Mouse (Mus musculus): ENCODE data around the gene Atp6v0e2. TPM values are rescaled to one million over a fixed set of nuclear protein-coding genes. Genes with fewer than 3 reads are reported as not detected.
"Not testable (repeated sequence)": the region's sequence is repeated elsewhere in the genome, so short reads cannot be mapped to it uniquely, and the experiment has no call there.

Atp6v0e2 gene
- polyA plus RNA-seq, 1 experiment from 2014 or later = 55.1 TPM

DNA sequence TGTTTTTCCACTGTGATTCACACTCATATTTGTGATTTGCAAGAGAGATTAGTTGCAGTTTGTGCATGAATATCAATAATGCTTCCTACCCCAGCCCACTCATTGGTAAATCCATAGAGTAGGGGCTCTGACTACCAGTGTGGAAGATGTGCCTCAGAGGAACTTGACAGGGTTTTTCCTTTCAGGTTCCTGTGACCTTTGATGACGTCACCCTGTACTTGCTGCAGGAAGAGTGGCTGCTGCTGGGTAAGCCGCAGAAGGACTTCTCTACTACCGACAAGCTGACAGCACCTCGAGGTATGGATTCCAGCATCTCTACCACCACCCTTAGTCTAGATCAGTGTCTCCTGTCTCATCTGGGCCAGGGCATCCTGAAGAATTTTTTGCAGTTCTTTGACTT lies 29.3 kb upstream of the Atp6v0e2 start:
- no peak overlapping the region for H3K27ac ChIP-seq (ENCODE audit: low read depth, low read length)
- WGBS = 83% methylated on average over 4 of the region's 4 CpGs
- H3K9me3 ChIP-seq (ENCODE audit: control insufficient read depth, low read length) = no peaks in the 10 kb centered on the region
- H3K36me3 ChIP-seq (ENCODE audit: control insufficient read depth, insufficient read depth, low read length) = no peaks in the 10 kb centered on the region
- H3K27me3 ChIP-seq (ENCODE audit: control insufficient read depth, insufficient read depth, low read length) = no peaks in the 10 kb centered on the region
- no peaks in the 10 kb centered on the region for H3K4me1 ChIP-seq (replicated peaks; ENCODE audit: control insufficient read depth, insufficient read depth, low read length)
- H3K4me2 ChIP-seq (replicated peaks; ENCODE audit: low read depth, low read length) = no peak overlapping the region
- no peak for DNase-seq (ENCODE audit: low spot score)
- ATAC-seq (ENCODE audit: low FRiP score) = no peak
- no peak overlapping the region for H3K9ac ChIP-seq (ENCODE audit: low read depth, low read length)
- H3K4me3 ChIP-seq (ENCODE audit: low read depth, low read length) = no peak overlapping the region

DNA sequence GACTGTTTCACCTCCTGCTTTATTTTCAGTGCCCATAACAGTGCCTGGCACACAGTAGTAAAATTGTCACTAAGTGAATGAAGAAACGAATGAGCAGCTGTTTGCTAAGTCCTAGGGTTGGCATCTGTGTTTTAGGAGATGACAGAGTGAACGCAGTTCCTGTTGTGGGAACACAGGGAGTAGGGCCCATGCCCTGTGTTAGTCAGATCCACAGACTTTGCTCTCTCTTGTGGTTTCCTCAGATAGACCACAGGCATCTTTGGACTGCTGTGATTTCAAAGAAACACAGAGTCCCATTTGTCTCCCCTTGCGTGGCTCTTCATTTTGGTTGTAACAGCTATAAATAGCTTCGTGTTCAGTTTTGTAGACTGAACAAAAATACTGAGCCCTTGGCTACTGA lies 27.0 kb upstream of the Atp6v0e2 start:
- no peaks in the 10 kb centered on the region for H3K27me3 ChIP-seq (ENCODE audit: control insufficient read depth, insufficient read depth, low read length)
- H3K36me3 ChIP-seq (ENCODE audit: control insufficient read depth, insufficient read depth, low read length) = no peaks in the 10 kb centered on the region
- ATAC-seq (ENCODE audit: low FRiP score) (no peak), DNase-seq (ENCODE audit: low spot score) (no peak)
- no peak overlapping the region for H3K9ac ChIP-seq (ENCODE audit: low read depth, low read length)
- no peak overlapping the region for H3K4me3 ChIP-seq (ENCODE audit: low read depth, low read length)
- H3K4me2 ChIP-seq (replicated peaks; ENCODE audit: low read depth, low read length) = no peak overlapping the region
- H3K9me3 ChIP-seq (ENCODE audit: control insufficient read depth, low read length) = no peaks in the 10 kb centered on the region
- no peak overlapping the region for H3K27ac ChIP-seq (ENCODE audit: low read depth, low read length)
- WGBS = 89% methylated on average over 4 of the region's 4 CpGs
- H3K4me1 ChIP-seq (replicated peaks; ENCODE audit: control insufficient read depth, insufficient read depth, low read length) = no peaks in the 10 kb centered on the region

DNA sequence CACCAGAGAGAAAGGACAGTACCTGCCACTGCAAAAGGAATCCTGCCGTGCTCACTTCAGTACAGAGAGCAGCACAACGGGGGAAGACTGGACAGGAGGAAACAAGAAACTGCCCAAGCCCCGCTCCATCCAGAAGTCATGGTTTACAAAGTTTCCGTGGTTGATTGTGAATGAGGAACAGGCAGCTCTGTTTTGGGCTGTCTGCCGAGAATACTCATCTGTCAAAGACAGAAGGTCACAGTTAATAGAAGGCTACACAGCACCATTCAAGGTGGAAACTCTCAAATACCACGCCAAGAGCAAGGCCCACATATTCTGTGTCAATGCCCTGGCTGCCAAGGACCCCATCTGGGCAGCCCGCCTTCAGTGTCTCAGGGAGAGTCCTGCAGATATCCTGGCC lies 25.6 kb upstream of the Atp6v0e2 start:
- DNase-seq (ENCODE audit: low spot score) (no peak), ATAC-seq (ENCODE audit: low FRiP score) (no peak)
- Histone ChIP-seq H3K4me2 (replicated peaks; ENCODE audit: low read depth, low read length) (no peak overlapping the region), H3K27ac (ENCODE audit: low read depth, low read length) (no peak overlapping the region), H3K4me1 (replicated peaks; ENCODE audit: control insufficient read depth, insufficient read depth, low read length) (no peaks in the 10 kb centered on the region), H3K9me3 (ENCODE audit: control insufficient read depth, low read length) (no peaks in the 10 kb centered on the region), H3K9ac (ENCODE audit: low read depth, low read length) (no peak overlapping the region), H3K27me3 (ENCODE audit: control insufficient read depth, insufficient read depth, low read length) (no peaks in the 10 kb centered on the region), H3K4me3 (ENCODE audit: low read depth, low read length) (no peak overlapping the region), H3K36me3 (ENCODE audit: control insufficient read depth, insufficient read depth, low read length) (no peaks in the 10 kb centered on the region; the same call in 1 of the 2 replicates)
- 85% methylated on average over 7 of the region's 7 CpGs for WGBS

DNA sequence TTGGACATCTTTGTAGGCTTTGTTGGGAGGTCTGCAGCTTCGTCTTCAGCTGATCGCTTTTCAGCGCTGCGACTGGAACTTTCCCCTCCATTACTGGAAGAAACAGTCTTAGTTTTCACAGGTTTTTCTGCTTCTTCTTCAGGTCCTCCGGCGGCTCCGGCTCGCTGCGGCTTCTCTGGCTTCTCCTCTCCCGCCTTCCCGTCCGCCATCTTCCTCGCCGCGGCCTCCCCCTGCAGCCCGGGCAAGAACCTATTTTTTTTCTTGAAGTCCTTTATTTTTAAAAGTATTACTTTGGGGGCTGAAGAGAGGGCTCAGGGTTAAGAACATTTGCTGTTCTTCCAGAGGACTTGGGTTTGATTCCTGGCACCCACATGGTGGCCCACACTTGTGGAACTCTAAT lies 12.5 kb upstream of the Atp6v0e2 start:
- H3K4me2 ChIP-seq (replicated peaks; ENCODE audit: low read depth, low read length); ATAC-seq (ENCODE audit: low FRiP score); H3K27me3 ChIP-seq (ENCODE audit: control insufficient read depth, insufficient read depth, low read length); H3K9ac ChIP-seq (ENCODE audit: low read depth, low read length); DNase-seq (ENCODE audit: low spot score); H3K27ac ChIP-seq (ENCODE audit: low read depth, low read length); H3K36me3 ChIP-seq (ENCODE audit: control insufficient read depth, insufficient read depth, low read length); H3K9me3 ChIP-seq (ENCODE audit: control insufficient read depth, low read length); H3K4me1 ChIP-seq (replicated peaks; ENCODE audit: control insufficient read depth, insufficient read depth, low read length); H3K4me3 ChIP-seq (ENCODE audit: low read depth, low read length): not testable (repeated sequence)
- WGBS = 98% methylated on average over 13 of the region's 16 CpGs

DNA sequence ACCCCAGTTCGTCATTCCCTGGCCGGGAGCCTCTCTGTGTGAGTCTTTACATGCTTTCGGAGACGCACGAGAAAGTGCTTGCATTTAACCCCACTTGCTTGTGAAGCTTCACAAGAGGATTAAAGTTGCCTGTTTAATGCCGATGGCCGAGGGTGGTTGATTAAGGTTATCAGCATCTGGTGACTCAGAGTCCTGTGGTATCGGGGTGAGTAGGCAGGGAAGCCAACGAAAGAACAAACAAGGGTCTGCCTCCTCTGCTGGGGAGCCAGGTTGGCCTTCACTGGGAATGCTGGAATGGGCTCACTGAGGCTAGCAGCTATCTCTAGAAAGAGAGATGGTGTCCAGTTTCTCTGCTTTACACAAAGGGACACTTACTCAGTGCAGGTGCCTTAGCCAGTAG lies 9.5 kb upstream of the Atp6v0e2 start:
- H3K4me3 ChIP-seq (ENCODE audit: low read depth, low read length) = no peak overlapping the region
- H3K36me3 ChIP-seq (ENCODE audit: control insufficient read depth, insufficient read depth, low read length) = no peaks in the 10 kb centered on the region
- no peaks in the 10 kb centered on the region for H3K27me3 ChIP-seq (ENCODE audit: control insufficient read depth, insufficient read depth, low read length)
- no peak overlapping the region for H3K9ac ChIP-seq (ENCODE audit: low read depth, low read length)
- no peaks in the 10 kb centered on the region for H3K9me3 ChIP-seq (ENCODE audit: control insufficient read depth, low read length)
- no peak overlapping the region for H3K27ac ChIP-seq (ENCODE audit: low read depth, low read length)
- H3K4me1 ChIP-seq (replicated peaks; ENCODE audit: control insufficient read depth, insufficient read depth, low read length) = no peaks in the 10 kb centered on the region
- 95% methylated on average over 9 of the region's 9 CpGs for WGBS
- DNase-seq (ENCODE audit: low spot score) (no peak), ATAC-seq (ENCODE audit: low FRiP score) (no peak)
- H3K4me2 ChIP-seq (replicated peaks; ENCODE audit: low read depth, low read length) = no peak overlapping the region

DNA sequence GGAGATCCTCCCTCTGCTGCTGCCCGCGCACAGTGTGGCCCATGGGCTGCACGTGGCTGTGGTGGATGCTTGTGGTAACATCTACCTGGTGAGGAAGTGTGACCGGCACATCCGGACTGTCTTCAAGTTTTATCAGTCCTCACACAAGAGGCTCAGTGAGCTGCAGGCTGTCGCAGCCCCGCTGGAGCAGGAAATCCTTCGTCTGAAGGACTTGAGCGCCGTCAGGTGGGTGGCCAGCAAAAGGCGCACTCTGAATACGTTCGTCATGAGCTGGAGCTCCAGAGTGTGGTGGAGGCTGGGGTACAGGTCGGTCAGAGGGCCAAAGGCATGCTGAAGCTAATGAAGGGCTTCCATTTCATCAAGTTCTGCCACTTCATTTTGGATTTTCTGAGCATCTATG lies 8.2 kb upstream of the Atp6v0e2 start:
- no peaks in the 10 kb centered on the region for H3K27me3 ChIP-seq (ENCODE audit: control insufficient read depth, insufficient read depth, low read length)
- no peaks in the 10 kb centered on the region for H3K9me3 ChIP-seq (ENCODE audit: control insufficient read depth, low read length)
- DNase-seq (ENCODE audit: low spot score) = no peak
- no peak overlapping the region for H3K27ac ChIP-seq (ENCODE audit: low read depth, low read length)
- H3K9ac ChIP-seq (ENCODE audit: low read depth, low read length) = no peak overlapping the region
- H3K36me3 ChIP-seq (ENCODE audit: control insufficient read depth, insufficient read depth, low read length) = no peaks in the 10 kb centered on the region
- WGBS = 75% methylated on average over 14 of the region's 14 CpGs
- no peaks in the 10 kb centered on the region for H3K4me1 ChIP-seq (replicated peaks; ENCODE audit: control insufficient read depth, insufficient read depth, low read length)
- H3K4me3 ChIP-seq (ENCODE audit: low read depth, low read length) = no peak overlapping the region
- no peak overlapping the region for H3K4me2 ChIP-seq (replicated peaks; ENCODE audit: low read depth, low read length)
- ATAC-seq (ENCODE audit: low FRiP score) = no peak

DNA sequence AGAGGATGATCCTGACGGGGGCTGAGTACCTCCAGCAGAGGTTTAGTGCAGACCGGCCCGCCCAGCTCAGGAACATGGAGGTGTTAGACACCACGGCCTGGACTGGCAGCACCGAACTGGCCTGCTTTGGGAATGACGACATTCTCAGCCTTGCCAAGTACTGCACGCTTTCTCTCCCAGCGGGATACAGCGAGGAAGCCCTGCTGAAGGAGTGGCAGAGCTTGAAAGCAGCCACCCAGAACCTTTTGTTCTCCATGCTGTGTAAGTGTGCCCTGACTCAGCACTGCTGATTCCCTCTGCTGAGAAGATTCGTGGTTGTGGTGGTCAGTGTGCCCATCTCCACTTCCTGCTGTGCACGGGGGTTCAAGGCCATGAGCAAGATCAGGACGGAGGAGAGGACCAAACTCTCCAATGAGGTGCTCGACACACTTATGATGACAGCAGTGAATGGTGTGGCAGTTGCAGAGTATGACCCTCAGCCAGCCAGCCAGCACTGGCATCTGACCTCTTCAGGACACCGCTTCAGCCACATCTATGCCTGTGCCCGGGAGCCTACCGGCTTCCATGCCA lies 7.5 kb upstream of the Atp6v0e2 start:
- WGBS = 87% methylated on average over 16 of the region's 16 CpGs
- Histone ChIP-seq H3K9ac (ENCODE audit: low read depth, low read length) (no peak overlapping the region), H3K4me1 (replicated peaks; ENCODE audit: control insufficient read depth, insufficient read depth, low read length) (no peaks in the 10 kb centered on the region), H3K27me3 (ENCODE audit: control insufficient read depth, insufficient read depth, low read length) (no peaks in the 10 kb centered on the region), H3K4me3 (ENCODE audit: low read depth, low read length) (no peak overlapping the region), H3K4me2 (replicated peaks; ENCODE audit: low read depth, low read length) (no peak overlapping the region), H3K9me3 (ENCODE audit: control insufficient read depth, low read length) (no peaks in the 10 kb centered on the region), H3K27ac (ENCODE audit: low read depth, low read length) (no peak overlapping the region), H3K36me3 (ENCODE audit: control insufficient read depth, insufficient read depth, low read length) (no peaks in the 10 kb centered on the region)
- ATAC-seq (ENCODE audit: low FRiP score) = no peak
- DNase-seq (ENCODE audit: low spot score) = no peak

DNA sequence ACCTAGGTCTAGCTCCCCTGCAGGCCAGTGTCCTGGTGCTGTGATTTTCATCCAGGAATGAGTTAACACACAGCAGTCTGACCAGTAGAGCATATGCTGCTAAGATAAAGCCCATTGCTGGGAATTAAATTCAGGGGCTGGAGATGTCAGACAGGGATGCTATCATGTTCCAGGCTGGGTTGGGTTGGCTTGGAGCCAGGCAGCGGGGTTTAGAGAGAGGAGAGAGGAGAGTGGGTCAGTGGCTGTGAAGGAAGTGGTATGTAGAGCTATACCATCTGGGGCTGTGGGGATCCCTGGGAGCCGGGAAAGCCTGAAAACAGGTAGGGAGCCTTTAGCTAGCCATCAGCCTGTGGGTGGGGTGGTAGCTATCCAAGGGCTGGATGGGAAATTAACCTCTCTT lies 6.6 kb upstream of the Atp6v0e2 start:
- Histone ChIP-seq H3K27ac (ENCODE audit: low read depth, low read length) (no peak overlapping the region), H3K36me3 (ENCODE audit: control insufficient read depth, insufficient read depth, low read length) (no peaks in the 10 kb centered on the region)
- no peak for ATAC-seq (ENCODE audit: low FRiP score)

DNA sequence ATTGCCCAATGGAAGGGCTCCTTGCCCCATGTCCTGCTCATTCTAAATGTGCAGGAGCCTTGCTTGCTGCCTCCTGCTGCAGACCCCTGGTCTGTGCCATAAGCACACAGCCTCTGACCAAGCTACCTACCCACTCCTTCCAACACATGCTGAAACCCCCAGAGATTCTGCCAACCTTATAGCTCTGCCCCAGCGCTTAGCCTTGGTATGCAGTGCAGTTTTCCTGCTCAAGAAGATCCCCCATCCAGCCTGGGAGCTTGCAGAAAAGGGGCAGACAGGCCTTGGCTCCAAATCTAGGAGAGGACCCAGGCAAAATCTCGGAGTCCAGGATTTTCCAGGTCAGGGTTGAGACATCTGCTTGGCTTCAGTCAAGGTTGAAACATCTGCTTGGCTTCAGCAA lies 3.9 kb upstream of the Atp6v0e2 start:
- Histone ChIP-seq H3K4me2 (replicated peaks; ENCODE audit: low read depth, low read length) (no peak overlapping the region), H3K27ac (ENCODE audit: low read depth, low read length) (no peak overlapping the region), H3K36me3 (ENCODE audit: control insufficient read depth, insufficient read depth, low read length) (no peaks in the 10 kb centered on the region), H3K4me3 (ENCODE audit: low read depth, low read length) (no peak overlapping the region), H3K4me1 (replicated peaks; ENCODE audit: control insufficient read depth, insufficient read depth, low read length) (peaks cover 4% of the 10 kb centered on the region), H3K9ac (ENCODE audit: low read depth, low read length) (no peak overlapping the region), H3K9me3 (ENCODE audit: control insufficient read depth, low read length) (no peaks in the 10 kb centered on the region), H3K27me3 (ENCODE audit: control insufficient read depth, insufficient read depth, low read length) (no peaks in the 10 kb centered on the region)
- ATAC-seq (ENCODE audit: low FRiP score) (no peak), DNase-seq (ENCODE audit: low spot score) (no peak)
- WGBS = 79% methylated on average over 2 of the region's 2 CpGs

More for the DNA sequence above, 6.6 kb upstream of the Atp6v0e2 start:
- Histone ChIP-seq H3K9ac (ENCODE audit: low read depth, low read length) (no peak overlapping the region), H3K27me3 (ENCODE audit: control insufficient read depth, insufficient read depth, low read length) (no peaks in the 10 kb centered on the region), H3K4me1 (replicated peaks; ENCODE audit: control insufficient read depth, insufficient read depth, low read length) (no peaks in the 10 kb centered on the region), H3K4me3 (ENCODE audit: low read depth, low read length) (no peak overlapping the region), H3K9me3 (ENCODE audit: control insufficient read depth, low read length) (no peaks in the 10 kb centered on the region), H3K4me2 (replicated peaks; ENCODE audit: low read depth, low read length) (no peak overlapping the region)
- 72% methylated on average over 2 of the region's 2 CpGs for WGBS
- DNase-seq (ENCODE audit: low spot score) = no peak

Measured in hindbrain, embryonic 11.5 days (tissue).